Mouse (Mus musculus) hindbrain, embryonic 14.5 days (tissue): ENCODE measurements around the gene Tgfbr3. TPM values are rescaled to one million over a fixed set of nuclear protein-coding genes. Genes with fewer than 3 reads are reported as not detected.

Experiments used
- ATAC-seq: fragments of 200-750 bp; cut with Nextera tagmentation; 2 replicates; pipeline ENCODE4 v1.8.0; 2017; ENCODE audit warnings: moderate number of reproducible peaks, mild to moderate bottlenecking, moderate TSS enrichment, moderate library complexity; ENCODE audit not compliant: low FRiP score
- DNase-seq: peaks from one replicate; pipeline ENCODE4 v3.0.0-alpha.2; 2015; ENCODE audit warnings: low spot score
- H3K27ac ChIP-seq: fragments of 300-500 bp; sonication (generic); 2 replicates; pipeline ENCODE4 v1.5.1; 2014; ENCODE audit warnings: mild to moderate bottlenecking, moderate library complexity
- H3K27me3 ChIP-seq: fragments of 300-500 bp; sonication (generic); 2 replicates; pipeline ENCODE4 v1.6.1; 2014; ENCODE audit warnings: mild to moderate bottlenecking, low read length, mixed read lengths; ENCODE audit not compliant: control insufficient read depth, insufficient read depth
- H3K36me3 ChIP-seq: fragments of 300-500 bp; sonication (generic); replicated peaks from 2 replicates; pipeline ENCODE4 v1.6.1; 2014; ENCODE audit not compliant: control insufficient read depth, insufficient read depth
- H3K4me1 ChIP-seq: fragments of 300-500 bp; sonication (generic); replicated peaks from 2 replicates; pipeline ENCODE4 v1.6.1; 2014; ENCODE audit warnings: antibody characterized with exemption, low read length, mixed read lengths; ENCODE audit not compliant: control insufficient read depth, insufficient read depth
- H3K4me2 ChIP-seq: fragments of 300-500 bp; sonication (generic); replicated peaks from 2 replicates; pipeline ENCODE4 v1.6.1; 2014; ENCODE audit warnings: mild to moderate bottlenecking, moderate library complexity
- H3K4me3 ChIP-seq: fragments of 300-500 bp; sonication (generic); replicated peaks from 2 replicates; pipeline ENCODE4 v1.5.1; 2014; ENCODE audit warnings: mild to moderate bottlenecking, low read length
- H3K9ac ChIP-seq: fragments of 300-500 bp; sonication (generic); 2 replicates; pipeline ENCODE4 v1.6.1; 2014
- H3K9me3 ChIP-seq: fragments of 300-500 bp; sonication (generic); 2 replicates; pipeline ENCODE4 v1.6.1; 2016; ENCODE audit warnings: low read length; ENCODE audit not compliant: control insufficient read depth
- WGBS: fragments of 180-500 bp; shearing (Covaris S2); extraction: QIAGEN DNeasy Blood & Tissue Kit; methylation state at CpG from one replicate; pipeline ENCODE4 v1.1.7; 2014; 5-methylcytosine and 5-hydroxymethylcytosine counted together
- polyA plus RNA-seq: library from polyadenylated mRNA; unstranded; fragments of >200 nt; fragmentation: Nextera tagmentation; extraction: Ambion mirVana; gene quantifications from 2 replicates; pipeline ENCODE4 v1.2.1, GENCODE M21; 2014

Tgfbr3 gene
- polyA plus RNA-seq, 1 experiment from 2014 or later = 7.1 TPM

GRCm38 (mm10) chr5:107110880-107111520 lies 178.4 kb downstream of the Tgfbr3 start:
- 0 out of 2 replicates have a peak overlapping the region, but pooled peaks have one; percentile 20 for H3K27ac ChIP-seq

GRCm38 (mm10) chr5:107110089-107110879 lies 179.1 kb downstream of the Tgfbr3 start:
- no peak overlapping the region for H3K9ac ChIP-seq

More at GRCm38 (mm10) chr5:107110880-107111520, 178.4 kb downstream of the Tgfbr3 start:
- no peaks in the 10 kb centered on the region for H3K9me3 ChIP-seq
- WGBS = 21% methylated on average over 7 of the region's 7 CpGs
- no peak overlapping the region for H3K4me3 ChIP-seq
- ATAC-seq (no peak), DNase-seq (no peak)
- H3K4me1 ChIP-seq = peaks cover 17% of the 10 kb centered on the region; the same call in 1 of the 2 replicates
- no peaks in the 10 kb centered on the region for H3K36me3 ChIP-seq
- H3K4me2 ChIP-seq = no peak overlapping the region
- no peaks in the 10 kb centered on the region for H3K27me3 ChIP-seq
- no peak overlapping the region for H3K9ac ChIP-seq

GRCm38 (mm10) chr5:107109416-107109815 lies 180.0 kb downstream of the Tgfbr3 start:
- no peaks in the 10 kb centered on the region for H3K27me3 ChIP-seq
- no peak for DNase-seq

More at GRCm38 (mm10) chr5:107110089-107110879, 179.1 kb downstream of the Tgfbr3 start:
- H3K36me3 ChIP-seq = no peaks in the 10 kb centered on the region
- H3K4me1 ChIP-seq = peaks cover 17% of the 10 kb centered on the region; the same call in 1 of the 2 replicates
- no peak for DNase-seq
- H3K27ac ChIP-seq = 0 out of 2 replicates have a peak overlapping the region, but pooled peaks have one; percentile 20
- ATAC-seq = no peak
- H3K4me3 ChIP-seq = no peak overlapping the region
- H3K4me2 ChIP-seq = no peak overlapping the region
- H3K27me3 ChIP-seq = no peaks in the 10 kb centered on the region
- no peaks in the 10 kb centered on the region for H3K9me3 ChIP-seq
- 50% methylated on average over 13 of the region's 13 CpGs for WGBS

GRCm38 (mm10) chr5:107106793-107107192 lies 182.6 kb downstream of the Tgfbr3 start:
- Histone ChIP-seq H3K27me3 (no peaks in the 10 kb centered on the region), H3K4me1 (peaks cover 17% of the 10 kb centered on the region), H3K9ac (no peak overlapping the region), H3K4me3 (no peak overlapping the region), H3K36me3 (no peaks in the 10 kb centered on the region), H3K9me3 (no peaks in the 10 kb centered on the region), H3K4me2 (no peak overlapping the region), H3K27ac (no peak overlapping the region)
- ATAC-seq (no peak), DNase-seq (no peak)
- 69% methylated on average over 12 of the region's 12 CpGs for WGBS

More at GRCm38 (mm10) chr5:107109416-107109815, 180.0 kb downstream of the Tgfbr3 start:
- no peak overlapping the region for H3K4me3 ChIP-seq
- ATAC-seq = no peak
- H3K9me3 ChIP-seq = no peaks in the 10 kb centered on the region
- H3K4me1 ChIP-seq = peaks cover 17% of the 10 kb centered on the region; the same call in 1 of the 2 replicates
- no peak overlapping the region for H3K9ac ChIP-seq
- 58% methylated on average over 15 of the region's 15 CpGs for WGBS
- no peak overlapping the region for H3K4me2 ChIP-seq
- H3K36me3 ChIP-seq = no peaks in the 10 kb centered on the region
- no peak overlapping the region for H3K27ac ChIP-seq

GRCm38 (mm10) chr5:107106139-107106538 lies 183.3 kb downstream of the Tgfbr3 start:
- H3K4me2 ChIP-seq = no peak overlapping the region
- 86% methylated on average over 2 of the region's 2 CpGs for WGBS

GRCm38 (mm10) chr5:107103591-107103990 lies 185.8 kb downstream of the Tgfbr3 start:
- Histone ChIP-seq H3K9ac (no peak overlapping the region), H3K27ac (no peak overlapping the region), H3K4me3 (no peak overlapping the region), H3K4me1 (peaks cover 3% of the 10 kb centered on the region; the same call in 1 of the 2 replicates), H3K36me3 (no peaks in the 10 kb centered on the region), H3K4me2 (no peak overlapping the region), H3K9me3 (no peaks in the 10 kb centered on the region), H3K27me3 (no peaks in the 10 kb centered on the region)
- DNase-seq = no peak
- no peak for ATAC-seq
- 88% methylated on average over 2 of the region's 2 CpGs for WGBS

More at GRCm38 (mm10) chr5:107106139-107106538, 183.3 kb downstream of the Tgfbr3 start:
- no peak overlapping the region for H3K4me3 ChIP-seq
- H3K9ac ChIP-seq = no peak overlapping the region
- DNase-seq = no peak
- H3K27ac ChIP-seq = no peak overlapping the region
- no peaks in the 10 kb centered on the region for H3K36me3 ChIP-seq
- peaks cover 16% of the 10 kb centered on the region for H3K4me1 ChIP-seq
- H3K27me3 ChIP-seq = no peaks in the 10 kb centered on the region
- no peak for ATAC-seq
- no peaks in the 10 kb centered on the region for H3K9me3 ChIP-seq

- H3K4me3 ChIP-seq = no peak overlapping the region
- DNase-seq (no peak), ATAC-seq (no peak)
- WGBS = 57% methylated on average over 4 of the region's 4 CpGs
- H3K4me2 ChIP-seq = no peak overlapping the region
- H3K4me1 ChIP-seq = peaks cover 3% of the 10 kb centered on the region; the same call in 1 of the 2 replicates
- H3K9ac ChIP-seq = no peak overlapping the region
- H3K27me3 ChIP-seq = no peaks in the 10 kb centered on the region
- no peak overlapping the region for H3K27ac ChIP-seq
- no peaks in the 10 kb centered on the region for H3K36me3 ChIP-seq
- no peaks in the 10 kb centered on the region for H3K9me3 ChIP-seq
Measured at GRCm38 (mm10) chr5:107102916-107103315, 186.5 kb downstream of the Tgfbr3 start.

- no peak overlapping the region for H3K4me3 ChIP-seq
- DNase-seq = no peak
- H3K27me3 ChIP-seq = no peaks in the 10 kb centered on the region
- no peak for ATAC-seq
- H3K36me3 ChIP-seq = no peaks in the 10 kb centered on the region
- H3K9me3 ChIP-seq = no peaks in the 10 kb centered on the region
- no peak overlapping the region for H3K27ac ChIP-seq
- no peak overlapping the region for H3K9ac ChIP-seq
- H3K4me2 ChIP-seq = no peak overlapping the region
- 78% methylated on average over 4 of the region's 4 CpGs for WGBS
- peaks cover 3% of the 10 kb centered on the region; the same call in 1 of the 2 replicates for H3K4me1 ChIP-seq
Measured at GRCm38 (mm10) chr5:107101684-107102083, 187.7 kb downstream of the Tgfbr3 start.

- H3K36me3 ChIP-seq = no peaks in the 10 kb centered on the region
- no peak overlapping the region for H3K9ac ChIP-seq
- DNase-seq (no peak), ATAC-seq (no peak)
- WGBS = 71% methylated on average over 7 of the region's 7 CpGs
- H3K27ac ChIP-seq = no peak overlapping the region
- H3K4me2 ChIP-seq = no peak overlapping the region
- no peaks in the 10 kb centered on the region for H3K27me3 ChIP-seq
- peaks cover 1% of the 10 kb centered on the region; the same call in 1 of the 2 replicates for H3K4me1 ChIP-seq
- no peaks in the 10 kb centered on the region for H3K9me3 ChIP-seq
- no peak overlapping the region for H3K4me3 ChIP-seq
Measured at GRCm38 (mm10) chr5:107101135-107101534, 188.3 kb downstream of the Tgfbr3 start.
